Comparison of ENCODE assay signal across 10 mouse cellular contexts in genomic region chr6:91104765-91105399, GRCm38 (mm10). TPM values are rescaled to one million over a fixed set of nuclear protein-coding genes. Genes with fewer than 3 reads are reported as not detected.
DNase-seq lines count a peak whose midpoint lies in the region; ATAC-seq lines count a peak whose summit lies in the region.
"Had no signal": no experiment of that assay in that cellular context is flagged by ENCODE, and none has a peak within 500 bp of the region (broad histone marks: within the 10 kb centered on the region; RNA-seq: fewer than 3 reads in every experiment).

No protein-coding gene starts in this region.

- H3K4me1 ChIP-seq in heart, embryonic 16.5 days (ENCODE audit: control insufficient read depth, insufficient read depth, low read length) = peaks cover 10% of the 10 kb centered on the region

- H3K9me3 ChIP-seq in heart, embryonic 16.5 days (replicated peaks; ENCODE audit: control insufficient read depth, low read length) = no peaks in the 10 kb centered on the region

- H3K4me3 ChIP-seq in heart, embryonic 16.5 days (ENCODE audit: low read length) = no peak overlapping the region

- H3K27ac ChIP-seq in heart, embryonic 16.5 days (ENCODE audit: low read length) = no peak overlapping the region

- intact Hi-C loops in heart, postnatal 25 days (cut with DNase I) = no loop called here

- 0 out of 2 replicates have a peak, but pooled peaks have one; percentile 10 for ATAC-seq in heart, embryonic 16.5 days (replicated peaks; ENCODE audit: extremely low read depth, insufficient read depth, low FRiP score)
- no peak for ATAC-seq in cerebellum, adult (ENCODE audit: insufficient number of reproducible peaks, low FRiP score, low TSS enrichment)
- ATAC-seq: Patski had no signal

- no peak overlapping the region for H3K9ac ChIP-seq in heart, embryonic 16.5 days (ENCODE audit: low read length)

- 65% methylated on average over 3 of the region's 3 CpGs for WGBS in heart, embryonic 16.5 days

- no peaks in the 10 kb centered on the region for H3K27me3 ChIP-seq in heart, embryonic 16.5 days (ENCODE audit: control insufficient read depth, insufficient read depth, low read length)
- H3K27me3 ChIP-seq: Patski had no signal

- H3K36me3 ChIP-seq in heart, embryonic 16.5 days (ENCODE audit: control insufficient read depth, insufficient read depth) = no peaks in the 10 kb centered on the region

- DNase-seq in heart, postnatal 25 days (ENCODE audit: low spot score) = no peak
- DNase-seq in c-Kit-positive CD71-positive TER-119-positive erythroid progenitor cells, embryonic 14.5 days (ENCODE audit: low spot score) = peak; percentile 58
- DNase-seq in kidney, adult 8-10 months = peak; percentile 72 to 76
- DNase-seq in lung, postnatal 10 days = peak; percentile 51
- DNase-seq in thymus, adult 18-20 months = no peak
- DNase-seq in thymus, postnatal 10 days (ENCODE audit: low spot score in 2 of 2) = no peak
- DNase-seq: gastrocnemius, postnatal 14 days had no signal

- H3K4me2 ChIP-seq in heart, embryonic 16.5 days (ENCODE audit: low read depth, low read length) = no peak overlapping the region

RNA-seq across cellular contexts. Expression of gene Nup210, which starts 11.7 kb away (rescaled TPM):
- 10.9 and 11.2 TPM in 2 replicates for polyA plus RNA-seq in heart, embryonic 16.5 days (2015; fragmentation: Nextera tagmentation; extraction: Ambion mirVana)
- 1 to 10 TPM; 2.4 to 3.3 TPM for total RNA-seq in heart, postnatal 25 days (2021)

RNA-seq across cellular contexts. Expression of gene Hdac11, which starts 51.6 kb away (rescaled TPM):
- polyA plus RNA-seq in heart, embryonic 16.5 days (2015; fragmentation: Nextera tagmentation; extraction: Ambion mirVana) = 10.8 and 12.4 TPM in 2 replicates
- total RNA-seq in heart, postnatal 25 days (2021) = 10 to 100 TPM; 13.0 to 15.1 TPM

Comparison
In these comparisons a context has a peak if more than half of its experiments do, and no peak if none do; other contexts are left out.
1. DNase-seq: peak in c-Kit-positive CD71-positive TER-119-positive erythroid progenitor cells, embryonic 14.5 days (single experiment), kidney, adult 8-10 months (2 of 2) and lung, postnatal 10 days (single experiment); none in heart, postnatal 25 days (single experiment), thymus, adult 18-20 months (0 of 2) and thymus, postnatal 10 days (0 of 2).